Mouse (Mus musculus): ENCODE measurements around the gene Ifit1. TPM values are rescaled to one million over a fixed set of nuclear protein-coding genes. Genes with fewer than 3 reads are reported as not detected.
A peak's percentile ranks its signal among the peaks of the same experiment; 100 is the strongest.
"Not testable (repeated sequence)": the region's sequence is repeated elsewhere in the genome, so short reads cannot be mapped to it uniquely, and the experiment has no call there.

The Ifit1 gene
- total and polyA plus RNA-seq, 3 experiments: 1.3 to 2.4 (median 1.5) TPM

DNA sequence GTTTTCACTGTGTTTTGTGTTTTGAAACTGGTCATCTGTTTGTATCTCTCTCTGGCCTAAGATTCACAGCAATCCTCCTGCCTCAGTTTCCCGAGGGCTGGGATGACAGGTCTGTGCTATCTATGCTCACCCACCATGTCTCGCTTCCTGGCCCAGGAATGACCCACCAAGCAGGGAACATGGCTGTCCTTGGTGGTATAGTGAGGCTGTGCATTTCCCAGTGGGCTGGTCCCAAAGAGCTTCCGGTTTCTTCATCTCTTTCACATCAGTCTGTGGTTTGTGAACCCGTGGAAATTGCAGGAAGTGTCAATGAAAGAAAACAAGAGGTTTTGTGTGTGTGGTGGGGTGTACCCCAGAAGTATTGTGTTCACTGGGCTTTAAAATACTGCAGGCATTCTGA is 16.0 kb upstream of the Ifit1 start:
- Histone ChIP-seq H3K4me3 (no peak overlapping the region), H3K27ac (no peak overlapping the region), H3K79me2 (replicated peaks; ENCODE audit: control insufficient read depth, insufficient read depth, low read length) (no peaks in the 10 kb centered on the region), H3K4me1 (ENCODE audit: control insufficient read depth, insufficient read depth, low read length) (no peaks in the 10 kb centered on the region), H3K9ac (ENCODE audit: low read depth, low read length) (no peak overlapping the region), H3K36me3 (ENCODE audit: control insufficient read depth, insufficient read depth, low read length) (no peaks in the 10 kb centered on the region), H3K27me3 (ENCODE audit: control insufficient read depth, insufficient read depth, low read length) (no peaks in the 10 kb centered on the region)
- intact Hi-C loops (cut with DNase I): no loop called here
- TF ChIP-seq CTCF (IDR thresholded peaks at IDR 0.05) (no peak), POLR2A (IDR thresholded peaks at IDR 0.05; ENCODE audit: insufficient read depth, low read depth, low read length) (no peak), EP300 (IDR thresholded peaks at IDR 0.05; ENCODE audit: insufficient read depth, low read depth, low read length) (no peak)
- WGBS: 71% methylated on average over 4 of the region's 4 CpGs
- no peak for DNase-seq

- TF ChIP-seq EP300 (IDR thresholded peaks at IDR 0.05; ENCODE audit: insufficient read depth, low read depth, low read length): no peak
- Histone ChIP-seq H3K9ac (ENCODE audit: low read depth, low read length) (no peak overlapping the region), H3K27me3 (ENCODE audit: control insufficient read depth, insufficient read depth, low read length) (no peaks in the 10 kb centered on the region), H3K27ac (no peak overlapping the region), H3K36me3 (ENCODE audit: control insufficient read depth, insufficient read depth, low read length) (no peaks in the 10 kb centered on the region), H3K4me1 (ENCODE audit: control insufficient read depth, insufficient read depth, low read length) (no peaks in the 10 kb centered on the region), H3K4me3 (no peak overlapping the region), H3K79me2 (replicated peaks; ENCODE audit: control insufficient read depth, insufficient read depth, low read length) (no peaks in the 10 kb centered on the region)
- intact Hi-C loops (cut with DNase I): no loop called here
- WGBS: 74% methylated on average over 2 of the region's 2 CpGs
- DNase-seq: no peak
These were observed 13.2 kb upstream of the Ifit1 start for GRCm38 (mm10) chr19:34627496-34627895.

GRCm38 (mm10) chr19:34631487-34631886 is 9.2 kb upstream of the Ifit1 start:
- no peak overlapping the region for H3K27ac ChIP-seq
- TF ChIP-seq CTCF (IDR thresholded peaks at IDR 0.05) (no peak), POLR2A (IDR thresholded peaks at IDR 0.05; ENCODE audit: insufficient read depth, low read depth, low read length) (no peak), EP300 (IDR thresholded peaks at IDR 0.05; ENCODE audit: insufficient read depth, low read depth, low read length) (no peak)
- intact Hi-C loops (cut with DNase I): no loop called here
- no peaks in the 10 kb centered on the region for H3K36me3 ChIP-seq (ENCODE audit: control insufficient read depth, insufficient read depth, low read length)
- H3K79me2 ChIP-seq (replicated peaks; ENCODE audit: control insufficient read depth, insufficient read depth, low read length): no peaks in the 10 kb centered on the region
- no peak overlapping the region for H3K4me3 ChIP-seq
- no peaks in the 10 kb centered on the region for H3K4me1 ChIP-seq (ENCODE audit: control insufficient read depth, insufficient read depth, low read length)
- no peaks in the 10 kb centered on the region for H3K27me3 ChIP-seq (ENCODE audit: control insufficient read depth, insufficient read depth, low read length)
- no peak for DNase-seq
- H3K9ac ChIP-seq (ENCODE audit: low read depth, low read length): no peak overlapping the region

- H3K4me1 ChIP-seq (ENCODE audit: control insufficient read depth, insufficient read depth, low read length): peaks cover 1% of the 10 kb centered on the region; the same call in 1 of the 2 replicates
- no peak overlapping the region for H3K4me3 ChIP-seq
- no peak for DNase-seq
- intact Hi-C loops (cut with DNase I): no loop called here
- H3K27ac ChIP-seq: no peak overlapping the region
- 33% methylated on average over 2 of the region's 2 CpGs for whole genome bisulfite sequencing
- no peak for TF ChIP-seq POLR2A (IDR thresholded peaks at IDR 0.05; ENCODE audit: insufficient read depth, low read depth, low read length)
- TF ChIP-seq CTCF (IDR thresholded peaks at IDR 0.05): no peak
- TF ChIP-seq EP300 (IDR thresholded peaks at IDR 0.05; ENCODE audit: insufficient read depth, low read depth, low read length): no peak
- no peak overlapping the region for H3K9ac ChIP-seq (ENCODE audit: low read depth, low read length)
- H3K36me3 ChIP-seq (ENCODE audit: control insufficient read depth, insufficient read depth, low read length): no peaks in the 10 kb centered on the region
- no peaks in the 10 kb centered on the region for H3K79me2 ChIP-seq (replicated peaks; ENCODE audit: control insufficient read depth, insufficient read depth, low read length)
- H3K27me3 ChIP-seq (ENCODE audit: control insufficient read depth, insufficient read depth, low read length): no peaks in the 10 kb centered on the region
These were observed 7.2 kb upstream of the Ifit1 start for GRCm38 (mm10) chr19:34633484-34633883.

DNA sequence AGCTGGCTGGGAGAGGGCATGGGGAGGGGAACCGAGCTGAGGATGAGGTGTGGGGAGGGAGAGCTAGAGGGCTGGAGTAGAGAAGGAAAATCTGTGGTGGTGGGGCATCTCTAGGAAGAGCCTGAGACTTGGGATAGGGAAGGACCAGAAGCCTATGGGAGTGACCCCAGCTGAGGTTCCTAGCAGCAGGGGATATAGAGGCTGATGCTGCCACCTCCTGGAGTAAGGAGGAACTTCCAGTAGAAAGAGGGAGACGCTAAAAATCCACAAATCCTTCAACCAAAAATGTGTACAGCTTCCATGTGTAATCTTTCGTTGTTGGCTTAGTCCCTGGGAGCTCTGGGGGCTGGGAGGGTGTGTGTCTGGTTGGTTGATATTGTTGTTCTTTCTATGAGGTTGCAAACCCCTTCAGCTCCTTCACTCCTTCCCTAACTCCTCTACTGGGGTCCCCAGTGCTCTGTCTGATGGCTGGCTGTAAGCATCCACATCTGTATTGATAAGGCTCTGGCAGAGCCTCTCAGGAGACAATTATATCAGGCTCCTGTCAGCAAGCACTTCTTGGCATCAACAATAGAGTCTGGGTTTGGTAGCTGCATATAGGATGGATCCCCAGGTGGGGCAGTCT is 3.6 kb upstream of the Ifit1 start:
- intact Hi-C loops (cut with DNase I): loop anchor here (1.0 to 5.0 kb wide), 6 partner anchors 30 to 395 kb away; partner anchors contain the start of gene Ifit3b
- 9% methylated on average over 3 of the region's 3 CpGs for WGBS

DNA sequence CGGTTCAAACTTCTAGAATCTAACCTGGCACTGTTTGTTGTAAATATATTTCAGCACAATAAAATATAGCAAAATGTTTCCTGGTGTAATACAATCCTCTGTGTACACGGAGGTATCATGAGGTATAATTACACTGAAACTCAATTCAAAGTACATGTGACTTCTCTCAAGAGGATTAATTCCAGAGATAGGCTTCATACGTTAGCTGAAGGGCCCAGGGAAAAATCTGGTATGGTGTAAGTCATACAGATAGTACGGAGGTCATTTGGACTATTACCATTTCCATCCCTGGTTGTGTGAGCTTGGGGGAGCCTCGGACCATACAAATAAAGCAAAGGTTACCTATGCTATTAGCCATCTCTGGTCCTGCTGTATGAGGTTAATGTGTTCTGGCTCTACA is 1.9 kb downstream of the Ifit1 start:
- Histone ChIP-seq H3K4me1 (ENCODE audit: control insufficient read depth, insufficient read depth, low read length) (peaks cover 4% of the 10 kb centered on the region), H3K27me3 (ENCODE audit: control insufficient read depth, insufficient read depth, low read length) (no peaks in the 10 kb centered on the region), H3K9ac (ENCODE audit: low read depth, low read length) (no peak overlapping the region), H3K36me3 (ENCODE audit: control insufficient read depth, insufficient read depth, low read length) (peaks cover 14% of the 10 kb centered on the region), H3K4me3 (no peak overlapping the region), H3K27ac (no peak overlapping the region), H3K79me2 (replicated peaks; ENCODE audit: control insufficient read depth, insufficient read depth, low read length) (peaks cover 1% of the 10 kb centered on the region; the same call in 1 of the 2 replicates)
- DNase-seq: no peak
- 56% methylated on average over 5 of the region's 5 CpGs for WGBS
- no peak for TF ChIP-seq CTCF (IDR thresholded peaks at IDR 0.05)
- TF ChIP-seq EP300 (IDR thresholded peaks at IDR 0.05; ENCODE audit: insufficient read depth, low read depth, low read length): no peak
- no peak for TF ChIP-seq POLR2A (IDR thresholded peaks at IDR 0.05; ENCODE audit: insufficient read depth, low read depth, low read length)
- intact Hi-C loops (cut with DNase I): no loop called here

More for the DNA sequence above, 3.6 kb upstream of the Ifit1 start:
- H3K9ac ChIP-seq (ENCODE audit: low read depth, low read length): no peak overlapping the region
- DNase-seq: peak; percentile 57 to 60
- no peaks in the 10 kb centered on the region; the same call in 1 of the 2 replicates for H3K36me3 ChIP-seq (ENCODE audit: control insufficient read depth, insufficient read depth, low read length)
- no peak overlapping the region for H3K27ac ChIP-seq
- TF ChIP-seq EP300 (IDR thresholded peaks at IDR 0.05; ENCODE audit: insufficient read depth, low read depth, low read length): peak; percentile 69; the same call in 1 of the 2 replicates
- peak; percentile 95 for TF ChIP-seq CTCF (IDR thresholded peaks at IDR 0.05)
- no peak for TF ChIP-seq POLR2A (IDR thresholded peaks at IDR 0.05; ENCODE audit: insufficient read depth, low read depth, low read length)
- H3K4me3 ChIP-seq: no peak overlapping the region
- peaks cover 1% of the 10 kb centered on the region; the same call in 1 of the 2 replicates for H3K79me2 ChIP-seq (replicated peaks; ENCODE audit: control insufficient read depth, insufficient read depth, low read length)
- no peaks in the 10 kb centered on the region for H3K27me3 ChIP-seq (ENCODE audit: control insufficient read depth, insufficient read depth, low read length)
- peaks cover 5% of the 10 kb centered on the region for H3K4me1 ChIP-seq (ENCODE audit: control insufficient read depth, insufficient read depth, low read length)

GRCm38 (mm10) chr19:34647630-34648029 is 7.0 kb downstream of the Ifit1 start:
- H3K27ac ChIP-seq; H3K79me2 ChIP-seq (replicated peaks; ENCODE audit: control insufficient read depth, insufficient read depth, low read length); H3K4me3 ChIP-seq; intact Hi-C loops (cut with DNase I); H3K4me1 ChIP-seq (ENCODE audit: control insufficient read depth, insufficient read depth, low read length); H3K9ac ChIP-seq (ENCODE audit: low read depth, low read length); DNase-seq; H3K27me3 ChIP-seq (ENCODE audit: control insufficient read depth, insufficient read depth, low read length): not testable (repeated sequence)
- H3K36me3 ChIP-seq (ENCODE audit: control insufficient read depth, insufficient read depth, low read length): peaks cover 14% of the 10 kb centered on the region
- 91% methylated on average over 8 of the region's 8 CpGs for WGBS

All from heart, adult 2 months (tissue).